Mouse (Mus musculus): ENCODE data around the gene Pex14.
A peak's percentile ranks its signal among the peaks of the same experiment; 100 is the strongest.

Gene Pex14

GRCm38 (mm10) chr4:149097956-149098355 is 1.7 kb downstream of the Pex14 start:
- Histone ChIP-seq H3K4me1 (replicated peaks; ENCODE audit: low read depth, low read length) (peaks cover 33% of the 10 kb centered on the region), H3K9me3 (ENCODE audit: low read length) (no peaks in the 10 kb centered on the region), H3K4me3 (replicated peaks; ENCODE audit: low read length) (peak overlapping the region; percentile 100), H3K27me3 (ENCODE audit: insufficient read depth, low read length) (no peaks in the 10 kb centered on the region), H3K36me3 (ENCODE audit: insufficient read depth, low read length) (peaks cover 13% of the 10 kb centered on the region)
- TF ChIP-seq CTCF (conservative IDR thresholded peaks at IDR 0.05; ENCODE audit: low read length) (no peak), NANOG (IDR thresholded peaks at IDR 0.05; ENCODE audit: borderline replicate concordance, low read length) (no peak), POU5F1 (IDR thresholded peaks at IDR 0.05; ENCODE audit: borderline replicate concordance, low read length) (no peak)

- H3K4me1 ChIP-seq (replicated peaks; ENCODE audit: low read depth, low read length): peaks cover 16% of the 10 kb centered on the region
- H3K9me3 ChIP-seq (ENCODE audit: low read length): no peaks in the 10 kb centered on the region
- H3K27me3 ChIP-seq (ENCODE audit: insufficient read depth, low read length): no peaks in the 10 kb centered on the region
- peaks cover 16% of the 10 kb centered on the region for H3K36me3 ChIP-seq (ENCODE audit: insufficient read depth, low read length)
- H3K4me3 ChIP-seq (replicated peaks; ENCODE audit: low read length): no peak overlapping the region
- TF ChIP-seq CTCF (conservative IDR thresholded peaks at IDR 0.05; ENCODE audit: low read length): no peak
- no peak for TF ChIP-seq NANOG (IDR thresholded peaks at IDR 0.05; ENCODE audit: borderline replicate concordance, low read length)
- no peak for TF ChIP-seq POU5F1 (IDR thresholded peaks at IDR 0.05; ENCODE audit: borderline replicate concordance, low read length)
Observed at GRCm38 (mm10) chr4:149091364-149091763, 8.3 kb downstream of the Pex14 start.

GRCm38 (mm10) chr4:149085381-149085780 is 14.3 kb downstream of the Pex14 start:
- Histone ChIP-seq H3K9me3 (ENCODE audit: low read length) (no peaks in the 10 kb centered on the region), H3K4me3 (replicated peaks; ENCODE audit: low read length) (no peak overlapping the region), H3K27me3 (ENCODE audit: insufficient read depth, low read length) (no peaks in the 10 kb centered on the region), H3K4me1 (replicated peaks; ENCODE audit: low read depth, low read length) (peaks cover 47% of the 10 kb centered on the region), H3K36me3 (ENCODE audit: insufficient read depth, low read length) (peaks cover 7% of the 10 kb centered on the region; the same call in 1 of the 2 replicates)
- no peak for TF ChIP-seq NANOG (IDR thresholded peaks at IDR 0.05; ENCODE audit: borderline replicate concordance, low read length)
- TF ChIP-seq POU5F1 (IDR thresholded peaks at IDR 0.05; ENCODE audit: borderline replicate concordance, low read length): no peak
- TF ChIP-seq CTCF (conservative IDR thresholded peaks at IDR 0.05; ENCODE audit: low read length): no peak

- Histone ChIP-seq H3K27me3 (ENCODE audit: insufficient read depth, low read length) (no peaks in the 10 kb centered on the region), H3K36me3 (ENCODE audit: insufficient read depth, low read length) (peaks cover 9% of the 10 kb centered on the region; the same call in 1 of the 2 replicates), H3K4me1 (replicated peaks; ENCODE audit: low read depth, low read length) (peaks cover 73% of the 10 kb centered on the region), H3K9me3 (ENCODE audit: low read length) (no peaks in the 10 kb centered on the region), H3K4me3 (replicated peaks; ENCODE audit: low read length) (peak overlapping the region; percentile 50)
- TF ChIP-seq POU5F1 (IDR thresholded peaks at IDR 0.05; ENCODE audit: borderline replicate concordance, low read length): no peak
- no peak for TF ChIP-seq NANOG (IDR thresholded peaks at IDR 0.05; ENCODE audit: borderline replicate concordance, low read length)
- no peak for TF ChIP-seq CTCF (conservative IDR thresholded peaks at IDR 0.05; ENCODE audit: low read length)
Observed at GRCm38 (mm10) chr4:149081528-149081927, 18.1 kb downstream of the Pex14 start.

- peaks cover 17% of the 10 kb centered on the region for H3K36me3 ChIP-seq (ENCODE audit: insufficient read depth, low read length)
- no peak overlapping the region for H3K4me3 ChIP-seq (replicated peaks; ENCODE audit: low read length)
- no peak for TF ChIP-seq NANOG (IDR thresholded peaks at IDR 0.05; ENCODE audit: borderline replicate concordance, low read length)
- TF ChIP-seq POU5F1 (IDR thresholded peaks at IDR 0.05; ENCODE audit: borderline replicate concordance, low read length): no peak
- TF ChIP-seq CTCF (conservative IDR thresholded peaks at IDR 0.05; ENCODE audit: low read length): no peak
- H3K27me3 ChIP-seq (ENCODE audit: insufficient read depth, low read length): no peaks in the 10 kb centered on the region
- no peaks in the 10 kb centered on the region for H3K9me3 ChIP-seq (ENCODE audit: low read length)
- peaks cover 78% of the 10 kb centered on the region for H3K4me1 ChIP-seq (replicated peaks; ENCODE audit: low read depth, low read length)
Observed at GRCm38 (mm10) chr4:149080111-149080510, 19.6 kb downstream of the Pex14 start.

GRCm38 (mm10) chr4:149079629-149080028 is 20.0 kb downstream of the Pex14 start:
- no peaks in the 10 kb centered on the region for H3K27me3 ChIP-seq (ENCODE audit: insufficient read depth, low read length)
- H3K4me1 ChIP-seq (replicated peaks; ENCODE audit: low read depth, low read length): peaks cover 78% of the 10 kb centered on the region
- TF ChIP-seq CTCF (conservative IDR thresholded peaks at IDR 0.05; ENCODE audit: low read length) (no peak), NANOG (IDR thresholded peaks at IDR 0.05; ENCODE audit: borderline replicate concordance, low read length) (no peak), POU5F1 (IDR thresholded peaks at IDR 0.05; ENCODE audit: borderline replicate concordance, low read length) (no peak)
- H3K4me3 ChIP-seq (replicated peaks; ENCODE audit: low read length): no peak overlapping the region
- H3K36me3 ChIP-seq (ENCODE audit: insufficient read depth, low read length): peaks cover 22% of the 10 kb centered on the region
- no peaks in the 10 kb centered on the region for H3K9me3 ChIP-seq (ENCODE audit: low read length)

- H3K36me3 ChIP-seq (ENCODE audit: insufficient read depth, low read length): peaks cover 21% of the 10 kb centered on the region
- H3K27me3 ChIP-seq (ENCODE audit: insufficient read depth, low read length): no peaks in the 10 kb centered on the region
- H3K4me3 ChIP-seq (replicated peaks; ENCODE audit: low read length): no peak overlapping the region
- H3K4me1 ChIP-seq (replicated peaks; ENCODE audit: low read depth, low read length): peaks cover 78% of the 10 kb centered on the region
- no peaks in the 10 kb centered on the region for H3K9me3 ChIP-seq (ENCODE audit: low read length)
- TF ChIP-seq NANOG (IDR thresholded peaks at IDR 0.05; ENCODE audit: borderline replicate concordance, low read length): no peak
- no peak for TF ChIP-seq CTCF (conservative IDR thresholded peaks at IDR 0.05; ENCODE audit: low read length)
- TF ChIP-seq POU5F1 (IDR thresholded peaks at IDR 0.05; ENCODE audit: borderline replicate concordance, low read length): no peak
Observed at GRCm38 (mm10) chr4:149078261-149078660, 21.4 kb downstream of the Pex14 start.

DNA sequence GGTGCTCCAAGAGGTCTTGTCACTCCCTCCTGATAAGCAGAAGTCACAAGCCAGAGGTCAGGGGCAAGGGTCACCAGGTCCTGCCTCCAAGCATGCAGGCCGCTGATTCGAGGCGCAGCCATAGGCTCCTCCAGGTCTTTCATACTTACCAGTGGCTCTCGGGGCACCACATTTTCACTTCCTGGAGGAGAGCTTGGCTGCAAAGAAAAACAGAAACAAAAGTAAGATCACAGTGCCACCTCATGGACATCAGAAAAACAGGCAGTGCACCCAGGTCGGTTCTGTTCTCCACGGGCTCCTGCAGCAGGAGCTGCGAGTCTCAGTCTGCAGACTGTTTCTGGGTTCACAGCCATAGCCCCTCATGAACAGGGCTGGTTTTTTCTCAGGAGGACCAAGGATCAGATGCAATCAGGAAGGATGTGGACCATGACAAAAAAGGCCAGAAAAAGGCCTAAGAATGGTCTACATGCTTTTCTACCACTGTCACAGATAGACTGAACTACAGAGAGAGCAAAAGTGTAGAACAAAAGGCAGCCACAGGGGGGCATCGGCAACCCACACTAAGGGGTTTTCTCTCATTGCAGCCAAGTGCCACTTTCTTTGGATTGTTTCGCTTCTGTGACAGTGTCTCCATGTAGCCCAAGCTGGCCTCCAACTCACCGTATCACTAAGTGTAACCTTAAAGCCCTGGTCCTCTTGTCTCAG is 23.7 kb downstream of the Pex14 start:
- no peaks in the 10 kb centered on the region for H3K27me3 ChIP-seq (ENCODE audit: insufficient read depth, low read length)
- no peak for TF ChIP-seq POU5F1 (IDR thresholded peaks at IDR 0.05; ENCODE audit: borderline replicate concordance, low read length)
- no peak for TF ChIP-seq NANOG (IDR thresholded peaks at IDR 0.05; ENCODE audit: borderline replicate concordance, low read length)
- peak; percentile 49 for TF ChIP-seq CTCF (conservative IDR thresholded peaks at IDR 0.05; ENCODE audit: low read length)
- H3K9me3 ChIP-seq (ENCODE audit: low read length): no peaks in the 10 kb centered on the region
- H3K36me3 ChIP-seq (ENCODE audit: insufficient read depth, low read length): peaks cover 35% of the 10 kb centered on the region
- peaks cover 78% of the 10 kb centered on the region for H3K4me1 ChIP-seq (replicated peaks; ENCODE audit: low read depth, low read length)
- H3K4me3 ChIP-seq (replicated peaks; ENCODE audit: low read length): no peak overlapping the region
